Mouse (Mus musculus): ENCODE data around the gene Zfp280d.

DNA sequence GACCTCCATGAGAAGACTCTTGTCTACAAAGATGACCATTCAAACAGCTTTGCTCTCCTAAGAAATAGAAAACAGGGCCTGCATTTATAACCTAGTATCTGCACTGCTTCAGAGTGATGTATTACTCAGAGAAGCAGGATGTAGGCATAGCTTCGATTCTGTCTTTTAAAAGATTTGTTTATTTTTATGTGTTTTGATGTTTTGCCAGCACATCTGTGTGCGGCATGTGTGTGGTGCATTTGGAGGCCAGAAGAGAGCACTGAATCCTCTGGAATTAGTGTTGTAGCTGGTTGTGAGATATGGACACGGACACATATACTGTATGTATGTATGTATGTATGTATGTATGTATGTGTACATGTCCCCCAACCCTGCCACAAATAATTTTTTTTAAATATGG lies 18.0 kb upstream of the Zfp280d start:
- TF ChIP-seq POLR2A (IDR thresholded peaks at IDR 0.05; ENCODE audit: insufficient read depth, low read depth, low read length) (no peak), CTCF (IDR thresholded peaks at IDR 0.05; ENCODE audit: insufficient read depth, low read depth, low read length) (no peak)

Data from olfactory bulb, adult 2 months (tissue).